Mouse (Mus musculus) limb, embryonic 12.5 days (tissue): ENCODE measurements around the gene Aldh2. TPM values are rescaled to one million over a fixed set of nuclear protein-coding genes. Genes with fewer than 3 reads are reported as not detected.
A peak's percentile ranks its signal among the peaks of the same experiment; 100 is the strongest.

Source experiments
- ATAC-seq: fragments of 200-750 bp; cut with Nextera tagmentation; 2 replicates; pipeline ENCODE4 v1.8.0; 2017; ENCODE audit warnings: low read depth, moderate TSS enrichment; ENCODE audit not compliant: insufficient number of reproducible peaks, insufficient read depth, low FRiP score, low TSS enrichment
- H3K27ac ChIP-seq: fragments of 300-500 bp; sonication (generic); 2 replicates; pipeline ENCODE4 v1.5.1; 2016; ENCODE audit warnings: mild to moderate bottlenecking, moderate library complexity
- H3K27me3 ChIP-seq: fragments of 300-500 bp; sonication (generic); 2 replicates; pipeline ENCODE4 v1.6.1; 2016; ENCODE audit warnings: mild to moderate bottlenecking, moderate library complexity
- H3K36me3 ChIP-seq: fragments of 300-500 bp; sonication (generic); 2 replicates; pipeline ENCODE4 v1.6.1; 2016; ENCODE audit warnings: mild to moderate bottlenecking, moderate library complexity
- H3K4me1 ChIP-seq: fragments of 300-500 bp; sonication (generic); replicated peaks from 2 replicates; pipeline ENCODE4 v1.6.1; 2016
- H3K4me2 ChIP-seq: fragments of 300-500 bp; sonication (generic); 2 replicates; pipeline ENCODE4 v1.6.1; 2016; ENCODE audit warnings: mild to moderate bottlenecking, moderate library complexity
- H3K4me3 ChIP-seq: fragments of 300-500 bp; sonication (generic); replicated peaks from 2 replicates; pipeline ENCODE4 v1.5.1; 2016; ENCODE audit warnings: mild to moderate bottlenecking
- H3K9ac ChIP-seq: fragments of 300-500 bp; sonication (generic); replicated peaks from 2 replicates; pipeline ENCODE4 v1.6.1; 2016; ENCODE audit warnings: mild to moderate bottlenecking, moderate library complexity
- H3K9me3 ChIP-seq: fragments of 300-500 bp; sonication (generic); 2 replicates; pipeline ENCODE4 v1.6.1; 2016; ENCODE audit warnings: mild to moderate bottlenecking, moderate library complexity
- WGBS: fragments of 180-500 bp; shearing (Covaris S2); methylation state at CpG from one replicate; pipeline ENCODE4 v1.1.7; 2016; 5-methylcytosine and 5-hydroxymethylcytosine counted together
- polyA plus RNA-seq: library from polyadenylated mRNA; unstranded; fragments of >200 nt; fragmentation: Nextera tagmentation; extraction: Ambion mirVana; gene quantifications from 2 replicates; pipeline ENCODE4 v1.2.1, GENCODE M21; 2016

The Aldh2 gene
- polyA plus RNA-seq, 1 experiment from 2014 or later = 264 TPM

DNA sequence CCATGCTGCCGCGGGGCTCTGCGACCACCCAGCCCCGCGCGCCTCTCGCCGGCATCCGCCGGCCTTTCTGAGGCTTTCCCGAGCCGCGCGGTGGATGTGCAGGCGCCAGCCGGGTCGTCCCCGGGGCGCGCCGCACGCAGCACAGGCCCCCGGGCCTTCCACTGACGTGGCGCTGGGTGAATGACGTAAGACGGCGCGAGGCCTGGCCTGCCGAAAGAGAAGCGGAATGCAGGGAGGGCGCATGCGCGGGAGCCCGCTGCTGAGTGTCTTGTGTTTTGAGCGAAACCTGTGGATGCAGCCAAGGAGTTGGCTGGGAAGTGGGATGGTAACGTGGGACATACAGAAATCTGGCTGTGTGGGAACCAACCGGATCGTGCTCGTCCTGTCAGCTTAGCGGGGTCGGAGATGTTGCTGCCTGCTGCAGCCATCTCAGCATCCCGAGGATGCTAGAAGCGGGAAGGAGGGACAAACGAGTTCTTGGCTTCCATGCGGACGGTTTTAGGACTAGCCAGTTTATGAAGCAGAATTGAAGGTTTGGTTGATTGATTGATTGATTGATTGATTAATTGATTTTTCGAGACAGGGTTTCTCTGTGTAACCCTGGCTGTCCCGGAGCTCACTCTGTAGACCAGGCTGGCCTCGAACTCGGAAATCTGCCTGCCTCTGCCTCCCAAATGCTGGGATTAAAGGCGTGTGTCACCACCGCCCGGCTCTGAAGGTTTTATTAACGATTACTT, 47.7 kb downstream of the Aldh2 start, which contains the start of gene Mapkapk5:
Gene Mapkapk5 (minus strand): TSS at position 113 of the 737 bp plus-strand sequence.
- Histone ChIP-seq H3K4me3 (peak within 1 kb of the TSS; percentile 100), H3K27ac (peak within 1 kb of the TSS; percentile 96), H3K9ac (peak within 1 kb of the TSS; percentile 97), H3K36me3 (no peaks in the 10 kb centered on the region), H3K9me3 (0 out of 2 replicates have a peak, but pooled peaks cover under 1% of the 10 kb centered on the region), H3K4me1 (peaks cover 16% of the 10 kb centered on the region), H3K4me2 (peak within 1 kb of the TSS; percentile 93), H3K27me3 (no peaks in the 10 kb centered on the region)
- ATAC-seq = peak; percentile 93
- WGBS = 2% methylated on average over 55 of the region's 55 CpGs

DNA sequence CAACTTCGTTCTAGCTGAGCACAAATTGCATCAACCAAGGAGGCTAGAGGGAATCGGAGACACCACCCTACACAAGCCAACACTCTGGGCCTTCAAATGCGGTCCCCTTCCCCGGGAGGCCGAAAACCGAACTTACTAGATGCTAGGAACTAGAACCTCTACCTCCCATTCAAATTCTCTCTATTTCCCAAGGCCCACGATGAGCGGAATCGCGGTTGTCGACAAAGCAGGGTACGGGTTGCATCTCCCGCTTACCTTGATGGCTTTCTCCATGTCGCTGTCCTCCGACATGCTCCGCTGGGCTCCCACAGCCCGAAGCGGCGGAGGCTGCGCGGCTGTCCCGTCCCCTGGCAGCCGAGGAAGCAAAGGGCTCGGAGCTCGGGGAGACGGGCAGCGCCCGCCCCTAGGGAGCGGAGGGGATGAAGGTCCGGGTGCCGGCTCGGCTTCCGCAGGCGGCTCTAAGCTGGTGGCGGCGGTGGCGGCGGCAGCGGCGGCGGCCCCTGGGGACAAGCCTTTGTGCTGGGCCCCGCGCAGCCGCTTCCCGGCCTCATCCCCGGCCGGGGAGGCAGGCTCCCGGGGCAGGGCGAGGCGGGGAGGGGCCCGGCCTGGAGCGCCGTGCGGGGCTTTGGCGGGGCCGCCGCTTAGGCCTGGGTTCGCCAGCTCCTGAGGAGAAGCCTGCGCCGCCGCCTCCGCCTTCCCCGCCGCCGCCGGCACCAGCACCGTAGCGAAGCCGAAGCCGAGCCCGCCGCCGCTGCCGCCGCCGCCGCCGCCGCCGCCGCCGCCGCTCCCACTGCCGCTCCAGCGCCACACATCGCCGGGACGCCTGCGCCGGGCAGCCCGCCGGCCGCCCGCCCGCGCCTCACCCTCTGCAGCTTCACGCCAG, 48.5 kb downstream of the Aldh2 start, which contains the start of the genes Adam1a and Gm42878:
Gene Adam1a (minus strand): TSS at position 573 of the 883 bp plus-strand sequence.
Gene Gm42878 (minus strand): TSS at position 573 of the 883 bp plus-strand sequence.
- Histone ChIP-seq H3K4me2 (peak within 1 kb of the TSS; percentile 93), H3K9ac (peak within 1 kb of the TSS; percentile 97), H3K27me3 (no peaks in the 10 kb centered on the region), H3K36me3 (peaks cover 3% of the 10 kb centered on the region; the same call in 1 of the 2 replicates), H3K9me3 (no peaks in the 10 kb centered on the region), H3K4me1 (peaks cover 16% of the 10 kb centered on the region), H3K27ac (peak within 1 kb of the TSS; percentile 96), H3K4me3 (peak within 1 kb of the TSS; percentile 100)
- peak; percentile 3; the same call in 1 of the 2 replicates for ATAC-seq
- 1% methylated on average over 52 of the region's 97 CpGs for whole genome bisulfite sequencing

GRCm38 (mm10) chr5:121543370-121543769, 50.3 kb downstream of the Aldh2 start:
- Histone ChIP-seq H3K4me3 (no peak overlapping the region; the same call in 1 of the 2 replicates), H3K4me2 (no peak overlapping the region), H3K27ac (no peak overlapping the region), H3K9me3 (no peaks in the 10 kb centered on the region), H3K36me3 (peaks cover 17% of the 10 kb centered on the region), H3K4me1 (peaks cover 16% of the 10 kb centered on the region), H3K9ac (no peak overlapping the region), H3K27me3 (no peaks in the 10 kb centered on the region)
- 83% methylated on average over 3 of the region's 3 CpGs for WGBS
- ATAC-seq = no peak

DNA sequence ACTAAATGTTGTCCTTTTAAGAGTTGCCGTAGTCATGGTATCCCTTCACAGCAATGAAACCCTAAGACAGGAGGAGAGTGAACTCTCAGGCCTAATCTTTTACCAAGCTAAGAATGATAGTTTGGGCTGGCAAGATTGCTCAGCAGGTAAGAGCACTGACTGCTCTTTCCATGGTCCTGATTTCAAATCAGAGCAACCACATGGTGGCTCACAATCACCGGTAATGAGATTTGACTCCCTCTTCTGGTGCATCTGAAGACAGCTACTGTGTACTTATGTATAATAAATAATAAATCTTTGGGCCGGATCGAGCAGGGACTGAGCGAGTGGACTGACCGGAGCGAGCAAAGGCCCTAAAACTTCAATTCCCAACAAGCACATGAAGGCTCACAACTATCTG, 52.4 kb downstream of the Aldh2 start:
- Histone ChIP-seq H3K27me3 (no peaks in the 10 kb centered on the region), H3K36me3 (peaks cover 37% of the 10 kb centered on the region), H3K4me1 (peaks cover 12% of the 10 kb centered on the region), H3K4me3 (no peak overlapping the region), H3K4me2 (no peak overlapping the region), H3K9ac (no peak overlapping the region), H3K9me3 (no peaks in the 10 kb centered on the region), H3K27ac (no peak overlapping the region)
- 91% methylated on average over 7 of the region's 7 CpGs for WGBS
- no peak for ATAC-seq

- H3K9ac ChIP-seq = no peak overlapping the region
- no peak overlapping the region for H3K4me3 ChIP-seq
- peaks cover 12% of the 10 kb centered on the region for H3K4me1 ChIP-seq
- H3K4me2 ChIP-seq = no peak overlapping the region
- peaks cover 49% of the 10 kb centered on the region for H3K36me3 ChIP-seq
- WGBS = 95% methylated on average over 5 of the region's 5 CpGs
- no peaks in the 10 kb centered on the region for H3K9me3 ChIP-seq
- no peaks in the 10 kb centered on the region for H3K27me3 ChIP-seq
- H3K27ac ChIP-seq = no peak overlapping the region
- no peak for ATAC-seq
These were observed 53.6 kb downstream of the Aldh2 start for GRCm38 (mm10) chr5:121540066-121540465.

GRCm38 (mm10) chr5:121537588-121537987, 56.0 kb downstream of the Aldh2 start:
- Histone ChIP-seq H3K36me3 (peaks cover 71% of the 10 kb centered on the region), H3K27ac (no peak overlapping the region), H3K9me3 (no peaks in the 10 kb centered on the region), H3K4me2 (no peak overlapping the region), H3K4me1 (no peaks in the 10 kb centered on the region), H3K9ac (no peak overlapping the region), H3K27me3 (no peaks in the 10 kb centered on the region), H3K4me3 (no peak overlapping the region)
- no peak for ATAC-seq
- WGBS = 88% methylated on average over 2 of the region's 2 CpGs

GRCm38 (mm10) chr5:121536921-121537555, 56.6 kb downstream of the Aldh2 start:
- no peak overlapping the region for H3K9ac ChIP-seq
- no peak overlapping the region for H3K27ac ChIP-seq
- no peaks in the 10 kb centered on the region for H3K9me3 ChIP-seq
- no peak overlapping the region for H3K4me3 ChIP-seq
- H3K4me2 ChIP-seq = no peak overlapping the region
- no peaks in the 10 kb centered on the region for H3K27me3 ChIP-seq
- H3K4me1 ChIP-seq = no peaks in the 10 kb centered on the region
- H3K36me3 ChIP-seq = peaks cover 76% of the 10 kb centered on the region
- no peak for ATAC-seq
- WGBS = 85% methylated on average over 7 of the region's 7 CpGs

- WGBS = 88% methylated on average over 3 of the region's 3 CpGs
- Histone ChIP-seq H3K36me3 (peaks cover 90% of the 10 kb centered on the region), H3K4me2 (no peak overlapping the region), H3K27ac (no peak overlapping the region), H3K9me3 (no peaks in the 10 kb centered on the region), H3K4me1 (no peaks in the 10 kb centered on the region), H3K27me3 (no peaks in the 10 kb centered on the region), H3K9ac (no peak overlapping the region), H3K4me3 (no peak overlapping the region)
- ATAC-seq = no peak
These were observed 58.5 kb downstream of the Aldh2 start for GRCm38 (mm10) chr5:121535116-121535515.

GRCm38 (mm10) chr5:121534521-121534920, 59.1 kb downstream of the Aldh2 start:
- 94% methylated on average over 5 of the region's 5 CpGs for WGBS
- H3K27me3 ChIP-seq = no peaks in the 10 kb centered on the region
- no peak overlapping the region for H3K9ac ChIP-seq
- H3K4me1 ChIP-seq = no peaks in the 10 kb centered on the region
- H3K4me3 ChIP-seq = no peak overlapping the region
- H3K4me2 ChIP-seq = no peak overlapping the region
- H3K9me3 ChIP-seq = no peaks in the 10 kb centered on the region
- no peak for ATAC-seq
- no peak overlapping the region for H3K27ac ChIP-seq
- peaks cover 92% of the 10 kb centered on the region for H3K36me3 ChIP-seq

DNA sequence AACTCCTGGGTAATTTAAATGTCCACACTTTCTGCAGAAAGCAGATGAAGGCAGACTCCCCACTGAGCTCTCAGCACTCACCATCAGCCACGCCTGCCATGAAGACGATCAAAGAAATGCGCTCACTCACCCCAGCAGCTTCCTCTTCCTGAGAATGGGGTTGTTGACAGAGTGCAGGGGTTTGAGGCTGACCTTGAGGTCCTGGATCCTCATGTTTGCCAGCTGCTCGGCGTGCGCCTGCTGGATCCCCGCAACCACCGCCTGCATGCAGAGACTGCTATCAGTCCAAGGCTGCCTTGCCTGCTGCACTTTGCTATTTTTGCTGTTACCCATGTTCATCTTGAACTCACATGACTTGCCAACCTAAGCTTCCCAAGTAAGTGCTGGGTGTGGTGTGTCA, 66.7 kb downstream of the Aldh2 start:
- peaks cover 86% of the 10 kb centered on the region for H3K36me3 ChIP-seq

DNA sequence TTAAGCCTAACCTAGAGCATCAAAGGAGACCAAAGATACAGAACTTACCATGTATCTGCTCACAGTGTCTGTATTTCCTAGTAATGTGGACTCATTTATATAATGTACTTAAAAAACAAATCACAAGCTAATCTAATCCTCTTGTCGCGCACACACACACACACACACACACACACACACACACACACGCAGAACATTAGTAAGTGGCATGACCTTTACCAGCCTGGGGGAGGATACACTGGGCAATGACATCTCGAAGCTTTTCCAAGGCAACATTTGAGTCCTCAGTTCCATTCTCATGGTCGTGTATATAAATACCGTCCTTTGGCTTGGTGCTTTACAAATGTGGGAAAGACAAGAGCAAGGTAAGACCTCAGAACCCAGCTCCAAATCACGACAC, 67.1 kb downstream of the Aldh2 start:
- WGBS = 88% methylated on average over 7 of the region's 7 CpGs
- Histone ChIP-seq H3K9me3 (no peaks in the 10 kb centered on the region), H3K4me2 (no peak overlapping the region), H3K36me3 (peaks cover 86% of the 10 kb centered on the region), H3K27ac (no peak overlapping the region), H3K4me1 (no peaks in the 10 kb centered on the region), H3K4me3 (no peak overlapping the region), H3K9ac (no peak overlapping the region), H3K27me3 (no peaks in the 10 kb centered on the region)
- ATAC-seq = no peak

More for the DNA sequence above, 66.7 kb downstream of the Aldh2 start:
- Histone ChIP-seq H3K4me1 (no peaks in the 10 kb centered on the region), H3K27me3 (no peaks in the 10 kb centered on the region), H3K9ac (no peak overlapping the region), H3K27ac (no peak overlapping the region), H3K4me2 (no peak overlapping the region), H3K4me3 (no peak overlapping the region), H3K9me3 (no peaks in the 10 kb centered on the region)
- ATAC-seq = no peak
- 82% methylated on average over 8 of the region's 8 CpGs for WGBS
